Mouse (Mus musculus): ENCODE data around the gene Klhl9. TPM values are rescaled to one million over a fixed set of nuclear protein-coding genes. Genes with fewer than 3 reads are reported as not detected.
"Not testable (repeated sequence)": the region's sequence is repeated elsewhere in the genome, so short reads cannot be mapped to it uniquely, and the experiment has no call there.

Gene Klhl9
- 37.8 and 44.9 TPM in 2 replicates for polyA plus RNA-seq (2012; ENCODE audit: insufficient read depth, insufficient read length, missing spikeins)

GRCm38 (mm10) chr4:88721791-88722721 is at the start of gene Klhl9, which contains the start of gene Gm26566:
Gene Klhl9, minus strand, starts transcription at chr4:88722465.
Gene Gm26566, plus strand, starts transcription at chr4:88721805.
- Histone ChIP-seq H3K27ac (replicated peaks; ENCODE audit: low read depth, low read length) (peak within 1 kb of the TSS; percentile 100), H3K4me3 (ENCODE audit: insufficient read depth, low read depth, low read length) (peak within 1 kb of the TSS; percentile 96), H3K4me1 (ENCODE audit: control insufficient read depth, insufficient read depth, insufficient read length, low read length) (peaks cover 17% of the 10 kb centered on the region)

GRCm38 (mm10) chr4:88763384-88764018 is 41.2 kb upstream of the Klhl9 start:
- peak overlapping the region; percentile 44 for H3K4me3 ChIP-seq (ENCODE audit: insufficient read depth, low read depth, low read length)
- not testable (repeated sequence) for H3K27ac ChIP-seq (replicated peaks; ENCODE audit: low read depth, low read length); H3K4me1 ChIP-seq (ENCODE audit: control insufficient read depth, insufficient read depth, insufficient read length, low read length)

- not testable (repeated sequence) for H3K27ac ChIP-seq (replicated peaks; ENCODE audit: low read depth, low read length); H3K4me1 ChIP-seq (ENCODE audit: control insufficient read depth, insufficient read depth, insufficient read length, low read length); H3K4me3 ChIP-seq (ENCODE audit: insufficient read depth, low read depth, low read length)
These were observed 40.1 kb upstream of the Klhl9 start for GRCm38 (mm10) chr4:88762341-88762740.

- H3K4me3 ChIP-seq (ENCODE audit: insufficient read depth, low read depth, low read length); H3K27ac ChIP-seq (replicated peaks; ENCODE audit: low read depth, low read length); H3K4me1 ChIP-seq (ENCODE audit: control insufficient read depth, insufficient read depth, insufficient read length, low read length): not testable (repeated sequence)
These were observed 39.5 kb upstream of the Klhl9 start for GRCm38 (mm10) chr4:88761776-88762175.

GRCm38 (mm10) chr4:88760431-88760830 is 38.2 kb upstream of the Klhl9 start:
- peak overlapping the region; percentile 47; the same call in 1 of the 2 replicates for H3K27ac ChIP-seq (replicated peaks; ENCODE audit: low read depth, low read length)
- H3K4me1 ChIP-seq (ENCODE audit: control insufficient read depth, insufficient read depth, insufficient read length, low read length) = not testable (repeated sequence)
- peak overlapping the region; percentile 56 for H3K4me3 ChIP-seq (ENCODE audit: insufficient read depth, low read depth, low read length)

GRCm38 (mm10) chr4:88759610-88760268 is 37.5 kb upstream of the Klhl9 start, which contains the start of gene Gm13283:
Gene Gm13283, plus strand, starts transcription at chr4:88760119.
- H3K27ac ChIP-seq (replicated peaks; ENCODE audit: low read depth, low read length) = peak within 1 kb of the TSS; percentile 47; the same call in 1 of the 2 replicates
- H3K4me1 ChIP-seq (ENCODE audit: control insufficient read depth, insufficient read depth, insufficient read length, low read length) = not testable (repeated sequence)
- H3K4me3 ChIP-seq (ENCODE audit: insufficient read depth, low read depth, low read length) = peak within 1 kb of the TSS; percentile 56

GRCm38 (mm10) chr4:88758751-88759150 is 36.5 kb upstream of the Klhl9 start:
- not testable (repeated sequence) for H3K4me1 ChIP-seq (ENCODE audit: control insufficient read depth, insufficient read depth, insufficient read length, low read length); H3K27ac ChIP-seq (replicated peaks; ENCODE audit: low read depth, low read length); H3K4me3 ChIP-seq (ENCODE audit: insufficient read depth, low read depth, low read length)

- not testable (repeated sequence) for H3K27ac ChIP-seq (replicated peaks; ENCODE audit: low read depth, low read length); H3K4me1 ChIP-seq (ENCODE audit: control insufficient read depth, insufficient read depth, insufficient read length, low read length)
- peak overlapping the region; percentile 67 for H3K4me3 ChIP-seq (ENCODE audit: insufficient read depth, low read depth, low read length)
These were observed 35.4 kb upstream of the Klhl9 start for GRCm38 (mm10) chr4:88757628-88758031.

- Histone ChIP-seq H3K4me3 (ENCODE audit: insufficient read depth, low read depth, low read length) (peak overlapping the region; percentile 67), H3K27ac (replicated peaks; ENCODE audit: low read depth, low read length) (peak overlapping the region; percentile 71)
- not testable (repeated sequence) for H3K4me1 ChIP-seq (ENCODE audit: control insufficient read depth, insufficient read depth, insufficient read length, low read length)
These were observed 34.6 kb upstream of the Klhl9 start for GRCm38 (mm10) chr4:88756581-88757513.

GRCm38 (mm10) chr4:88754818-88755340 is 32.6 kb upstream of the Klhl9 start, which contains the start of gene Gm13271:
Gene Gm13271, plus strand, starts transcription at chr4:88754868.
- not testable (repeated sequence) for H3K4me3 ChIP-seq (ENCODE audit: insufficient read depth, low read depth, low read length); H3K4me1 ChIP-seq (ENCODE audit: control insufficient read depth, insufficient read depth, insufficient read length, low read length); H3K27ac ChIP-seq (replicated peaks; ENCODE audit: low read depth, low read length)

- Histone ChIP-seq H3K4me1 (ENCODE audit: control insufficient read depth, insufficient read depth, insufficient read length, low read length) (no peaks in the 10 kb centered on the region), H3K27ac (replicated peaks; ENCODE audit: low read depth, low read length) (no peak overlapping the region), H3K4me3 (ENCODE audit: insufficient read depth, low read depth, low read length) (no peak overlapping the region)
These were observed 27.7 kb upstream of the Klhl9 start for GRCm38 (mm10) chr4:88749926-88750325.

- no peaks in the 10 kb centered on the region for H3K4me1 ChIP-seq (ENCODE audit: control insufficient read depth, insufficient read depth, insufficient read length, low read length)
- no peak overlapping the region for H3K27ac ChIP-seq (replicated peaks; ENCODE audit: low read depth, low read length)
- no peak overlapping the region for H3K4me3 ChIP-seq (ENCODE audit: insufficient read depth, low read depth, low read length)
These were observed 21.9 kb upstream of the Klhl9 start for GRCm38 (mm10) chr4:88744207-88744606.

GRCm38 (mm10) chr4:88742771-88743371 is 20.6 kb upstream of the Klhl9 start:
- H3K4me3 ChIP-seq (ENCODE audit: insufficient read depth, low read depth, low read length) = no peak overlapping the region
- no peaks in the 10 kb centered on the region for H3K4me1 ChIP-seq (ENCODE audit: control insufficient read depth, insufficient read depth, insufficient read length, low read length)
- H3K27ac ChIP-seq (replicated peaks; ENCODE audit: low read depth, low read length) = no peak overlapping the region

GRCm38 (mm10) chr4:88741426-88741825 is 19.2 kb upstream of the Klhl9 start:
- H3K4me3 ChIP-seq (ENCODE audit: insufficient read depth, low read depth, low read length) = no peak overlapping the region
- no peaks in the 10 kb centered on the region for H3K4me1 ChIP-seq (ENCODE audit: control insufficient read depth, insufficient read depth, insufficient read length, low read length)
- H3K27ac ChIP-seq (replicated peaks; ENCODE audit: low read depth, low read length) = no peak overlapping the region

Data from brown adipose tissue, adult 24 weeks (tissue).